Mouse (Mus musculus): ENCODE results near the gene Vcp.

GRCm38 (mm10) chr4:42958942-42959341 is 41.4 kb downstream of the Vcp start:
- TF ChIP-seq MAX (IDR thresholded peaks at IDR 0.05) (no peak), CTCF (IDR thresholded peaks at IDR 0.05; ENCODE audit: control insufficient read depth, insufficient read depth, insufficient read length) (no peak), MYOG (IDR thresholded peaks at IDR 0.05; ENCODE audit: control insufficient read depth, extremely low read depth, insufficient read length) (no peak), CEBPB (IDR thresholded peaks at IDR 0.05; ENCODE audit: low read depth) (no peak), USF1 (IDR thresholded peaks at IDR 0.05; ENCODE audit: low read depth) (no peak)

Measured in C2C12 (cell line).